Mouse (Mus musculus): ENCODE results near the gene Zdhhc5. TPM values are rescaled to one million over a fixed set of nuclear protein-coding genes. Genes with fewer than 3 reads are reported as not detected.

Gene Zdhhc5
- polyA plus RNA-seq, 1 experiment from 2014 or later, result 30.8 TPM

GRCm38 (mm10) chr2:84662866-84663265, 52.1 kb downstream of the Zdhhc5 start:
- Histone ChIP-seq H3K36me3 (ENCODE audit: insufficient read depth) (no peaks in the 10 kb centered on the region), H3K4me2 (no peak overlapping the region), H3K9me3 (ENCODE audit: low read depth, low read length) (no peaks in the 10 kb centered on the region), H3K4me3 (ENCODE audit: low read depth, low read length) (no peak overlapping the region), H3K9ac (no peak overlapping the region), H3K4me1 (ENCODE audit: insufficient read depth) (no peaks in the 10 kb centered on the region), H3K27ac (ENCODE audit: low read depth) (no peak overlapping the region), H3K27me3 (ENCODE audit: insufficient read depth, low read length) (no peaks in the 10 kb centered on the region)
- peak; percentile 63 for TF ChIP-seq CTCF (IDR thresholded peaks at IDR 0.05; ENCODE audit: low read depth)
- DNase-seq (peak; percentile 80), ATAC-seq (ENCODE audit: insufficient read depth) (no peak)
- WGBS, result 29% methylated on average over 2 of the region's 2 CpGs

GRCm38 (mm10) chr2:84660253-84660652, 54.7 kb downstream of the Zdhhc5 start:
- no peaks in the 10 kb centered on the region for H3K9me3 ChIP-seq (ENCODE audit: low read depth, low read length)
- no peak overlapping the region for H3K4me2 ChIP-seq
- TF ChIP-seq CTCF (IDR thresholded peaks at IDR 0.05; ENCODE audit: low read depth), result peak; percentile 68
- H3K36me3 ChIP-seq (ENCODE audit: insufficient read depth), result no peaks in the 10 kb centered on the region
- DNase-seq (peak; percentile 77), ATAC-seq (ENCODE audit: insufficient read depth) (peak; percentile 45; the same call in 1 of the 2 replicates)
- 60% methylated on average over 3 of the region's 3 CpGs for WGBS
- no peak overlapping the region for H3K9ac ChIP-seq
- no peak overlapping the region for H3K27ac ChIP-seq (ENCODE audit: low read depth)
- no peaks in the 10 kb centered on the region for H3K4me1 ChIP-seq (ENCODE audit: insufficient read depth)
- no peaks in the 10 kb centered on the region for H3K27me3 ChIP-seq (ENCODE audit: insufficient read depth, low read length)
- H3K4me3 ChIP-seq (ENCODE audit: low read depth, low read length), result no peak overlapping the region

- DNase-seq, result no peak
Measured at GRCm38 (mm10) chr2:84658806-84659205, 56.2 kb downstream of the Zdhhc5 start, which contains the start of gene Btbd18. TSS of gene Btbd18 (plus strand) at chr2:84659079.

GRCm38 (mm10) chr2:84655864-84656263, 59.1 kb downstream of the Zdhhc5 start:
- H3K9ac ChIP-seq, result no peak overlapping the region

More at GRCm38 (mm10) chr2:84658806-84659205, 56.2 kb downstream of the Zdhhc5 start, which contains the start of gene Btbd18:
- H3K4me3 ChIP-seq (ENCODE audit: low read depth, low read length), result no peak within 1 kb of the TSS
- 91% methylated on average over 32 of the region's 32 CpGs for WGBS
- no peak for TF ChIP-seq CTCF (IDR thresholded peaks at IDR 0.05; ENCODE audit: low read depth)
- H3K27ac ChIP-seq (ENCODE audit: low read depth), result no peak within 1 kb of the TSS
- no peaks in the 10 kb centered on the region for H3K4me1 ChIP-seq (ENCODE audit: insufficient read depth)
- H3K9ac ChIP-seq, result no peak within 1 kb of the TSS
- no peak for ATAC-seq (ENCODE audit: insufficient read depth)
- no peaks in the 10 kb centered on the region for H3K27me3 ChIP-seq (ENCODE audit: insufficient read depth, low read length)
- H3K9me3 ChIP-seq (ENCODE audit: low read depth, low read length), result no peaks in the 10 kb centered on the region
- no peak within 1 kb of the TSS for H3K4me2 ChIP-seq
- no peaks in the 10 kb centered on the region for H3K36me3 ChIP-seq (ENCODE audit: insufficient read depth)

GRCm38 (mm10) chr2:84653354-84653753, 61.6 kb downstream of the Zdhhc5 start:
- ATAC-seq (ENCODE audit: insufficient read depth) (no peak), DNase-seq (no peak)
- peak; percentile 25; the same call in 1 of the 2 replicates for TF ChIP-seq CTCF (IDR thresholded peaks at IDR 0.05; ENCODE audit: low read depth)
- Histone ChIP-seq H3K36me3 (ENCODE audit: insufficient read depth) (no peaks in the 10 kb centered on the region), H3K4me2 (no peak overlapping the region), H3K4me3 (ENCODE audit: low read depth, low read length) (no peak overlapping the region), H3K9ac (no peak overlapping the region), H3K9me3 (ENCODE audit: low read depth, low read length) (no peaks in the 10 kb centered on the region), H3K27me3 (ENCODE audit: insufficient read depth, low read length) (no peaks in the 10 kb centered on the region), H3K27ac (ENCODE audit: low read depth) (no peak overlapping the region), H3K4me1 (ENCODE audit: insufficient read depth) (no peaks in the 10 kb centered on the region)

More at GRCm38 (mm10) chr2:84655864-84656263, 59.1 kb downstream of the Zdhhc5 start:
- Histone ChIP-seq H3K36me3 (ENCODE audit: insufficient read depth) (no peaks in the 10 kb centered on the region), H3K4me3 (ENCODE audit: low read depth, low read length) (no peak overlapping the region), H3K9me3 (ENCODE audit: low read depth, low read length) (no peaks in the 10 kb centered on the region), H3K27ac (ENCODE audit: low read depth) (no peak overlapping the region), H3K4me2 (no peak overlapping the region), H3K4me1 (ENCODE audit: insufficient read depth) (no peaks in the 10 kb centered on the region), H3K27me3 (ENCODE audit: insufficient read depth, low read length) (no peaks in the 10 kb centered on the region)
- ATAC-seq (ENCODE audit: insufficient read depth), result no peak
- DNase-seq, result no peak
- WGBS, result 62% methylated on average over 1 of the region's 1 CpGs
- TF ChIP-seq CTCF (IDR thresholded peaks at IDR 0.05; ENCODE audit: low read depth), result no peak

- peak within 1 kb of the TSS; percentile 60 for H3K4me3 ChIP-seq (ENCODE audit: low read depth, low read length)
- peak within 1 kb of the TSS; percentile 99 for H3K27ac ChIP-seq (ENCODE audit: low read depth)
- H3K4me2 ChIP-seq, result peak within 1 kb of the TSS; percentile 61
- peak within 1 kb of the TSS; percentile 85 for H3K9ac ChIP-seq
- under 1% methylated on average over 15 of the region's 15 CpGs for WGBS
- no peak for TF ChIP-seq CTCF (IDR thresholded peaks at IDR 0.05; ENCODE audit: low read depth)
- H3K36me3 ChIP-seq (ENCODE audit: insufficient read depth), result no peaks in the 10 kb centered on the region
- H3K27me3 ChIP-seq (ENCODE audit: insufficient read depth, low read length), result no peaks in the 10 kb centered on the region
- no peaks in the 10 kb centered on the region; the same call in 1 of the 2 replicates for H3K4me1 ChIP-seq (ENCODE audit: insufficient read depth)
- no peaks in the 10 kb centered on the region for H3K9me3 ChIP-seq (ENCODE audit: low read depth, low read length)
- DNase-seq (peak; percentile 95), ATAC-seq (ENCODE audit: insufficient read depth) (peak; percentile 98)
Measured at GRCm38 (mm10) chr2:84650464-84651195, 64.3 kb downstream of the Zdhhc5 start, which contains the start of gene Ctnnd1. TSS of gene Ctnnd1 (minus strand) at chr2:84650765.

- Histone ChIP-seq H3K4me3 (ENCODE audit: low read depth, low read length) (peak overlapping the region; percentile 60), H3K9ac (peak overlapping the region; percentile 85), H3K4me1 (ENCODE audit: insufficient read depth) (no peaks in the 10 kb centered on the region; the same call in 1 of the 2 replicates), H3K4me2 (peak overlapping the region; percentile 61), H3K36me3 (ENCODE audit: insufficient read depth) (no peaks in the 10 kb centered on the region), H3K9me3 (ENCODE audit: low read depth, low read length) (no peaks in the 10 kb centered on the region), H3K27me3 (ENCODE audit: insufficient read depth, low read length) (no peaks in the 10 kb centered on the region), H3K27ac (ENCODE audit: low read depth) (peak overlapping the region; percentile 99)
- ATAC-seq (ENCODE audit: insufficient read depth) (no peak), DNase-seq (peak; percentile 52)
- 0% methylated on average over 10 of the region's 10 CpGs for WGBS
- TF ChIP-seq CTCF (IDR thresholded peaks at IDR 0.05; ENCODE audit: low read depth), result no peak
Measured at GRCm38 (mm10) chr2:84649674-84650073, 65.3 kb downstream of the Zdhhc5 start.

All from lung, embryonic 14.5 days (tissue).